In genomic region chr9:65773783-65774182, GRCm38 (mm10) we compare ENCODE assay signal across 20 mouse cellular contexts. TPM values are rescaled to one million over a fixed set of nuclear protein-coding genes. Genes with fewer than 3 reads are reported as not detected.
DNase-seq lines count a peak whose midpoint lies in the region; ATAC-seq and TF ChIP-seq lines count a peak whose summit lies in the region.
"Had no signal": no experiment of that assay in that cellular context is flagged by ENCODE, and none has a peak within 500 bp of the region (broad histone marks: within the 10 kb centered on the region; RNA-seq: fewer than 3 reads in every experiment).

No protein-coding gene starts in this region.

- peaks cover 15% of the 10 kb centered on the region for H3K4me1 ChIP-seq in kidney, adult 2 months (ENCODE audit: control insufficient read depth, insufficient read depth, low read length)

- H3K4me3 ChIP-seq in layer of hippocampus, adult 2 months, result no peak overlapping the region
- no peak overlapping the region for H3K4me3 ChIP-seq in kidney, adult 2 months (ENCODE audit: insufficient read depth, low read depth, low read length)
- H3K4me3 ChIP-seq: embryonic facial prominence, embryonic 15.5 days; erythroblast, embryonic 14.5 days; forebrain, embryonic 12.5 days; heart, embryonic 12.5 days; hindbrain, embryonic 10.5 days had no signal

- TF ChIP-seq CTCF in layer of hippocampus, adult 2 months (conservative IDR thresholded peaks at IDR 0.05), result peak; percentile 27
- TF ChIP-seq CTCF in kidney, adult 2 months (conservative IDR thresholded peaks at IDR 0.05; ENCODE audit: insufficient read depth, insufficient read length, low read depth, low read length), result no peak

- no peak overlapping the region for H3K27ac ChIP-seq in layer of hippocampus, adult 2 months
- no peak overlapping the region for H3K27ac ChIP-seq in kidney, adult 2 months (ENCODE audit: insufficient read depth, low read depth, low read length)
- H3K27ac ChIP-seq: embryonic facial prominence, embryonic 15.5 days; forebrain, embryonic 12.5 days; hindbrain, embryonic 10.5 days; hindbrain, embryonic 14.5 days had no signal

- TF ChIP-seq POLR2A in kidney, adult 2 months (IDR thresholded peaks at IDR 0.05; ENCODE audit: low read depth, low read length), result no peak

- H3K36me3 ChIP-seq in kidney, adult 2 months (ENCODE audit: control insufficient read depth, insufficient read depth, low read length), result no peaks in the 10 kb centered on the region
- H3K36me3 ChIP-seq: embryonic facial prominence, embryonic 15.5 days had no signal

- H3K27me3 ChIP-seq in kidney, adult 2 months (replicated peaks; ENCODE audit: control insufficient read depth, insufficient read depth, low read length), result no peaks in the 10 kb centered on the region
- H3K27me3 ChIP-seq: embryonic facial prominence, embryonic 15.5 days; forebrain, embryonic 12.5 days; heart, embryonic 12.5 days had no signal

- peak; percentile 85 for ATAC-seq in CD4-positive, CD25-positive, alpha-beta regulatory T cell, adult 4 months
- ATAC-seq in erythroid progenitor cell, adult 5-6 weeks (replicated peaks; ENCODE audit: low FRiP score, poor library complexity, severe bottlenecking), result no peak
- ATAC-seq: forebrain, embryonic 16.5 days had no signal

- 98% methylated on average over 7 of the region's 7 CpGs for WGBS in kidney, adult 2 months

- no peak for DNase-seq in layer of hippocampus, adult 2 months (ENCODE audit: low spot score in 2 of 2)
- no peak for DNase-seq in layer of hippocampus, adult 8-10 months (ENCODE audit: low spot score in 2 of 2)
- DNase-seq in ES-CJ7 (ENCODE audit: low read depth, low spot score), result peak; percentile 14
- peak; percentile 53 for DNase-seq in induced T-regulatory cell, adult 2 months (ENCODE audit: low read depth)
- no peak for DNase-seq in kidney, adult 2 months
- DNase-seq in kidney, adult 11 months, result no peak
- DNase-seq: adrenal gland, postnatal 25 days; cerebellum, adult 2 months; cerebellum, postnatal 10 days; embryo, embryonic 11 days; gastrocnemius, postnatal 14 days had no signal

RNA-seq across cellular contexts. Expression of gene Zfp609, which starts 53.6 kb away (rescaled TPM):
- 10 to 100 TPM; 54.2 to 62.2 TPM for total RNA-seq in layer of hippocampus, adult 2 months (2021)
- total RNA-seq in layer of hippocampus, adult 8-10 months (2022), result 10 to 100 TPM; 44.8 to 56.2 (median 50.2) TPM
- polyA plus RNA-seq in CD4-positive, CD25-positive, alpha-beta regulatory T cell, adult 4 months (2017; shearing (Covaris generic)), result 1 to 10 TPM; 2.7 TPM
- 8.3 and 9.4 TPM in 2 replicates for polyA plus RNA-seq in kidney, adult 2 months (2012; rRNA removed)
- 6.8 and 9.2 TPM in 2 replicates for total RNA-seq in erythroid progenitor cell, adult 5-6 weeks (2015; ENCODE audit: low replicate concordance)
- total RNA-seq in erythroid progenitor cell, adult 5-6 weeks (2017; ENCODE audit: low replicate concordance), result 2.4 and 2.8 TPM in 2 replicates

Comparison
In these comparisons a context has a peak if more than half of its experiments do, and no peak if none do; other contexts are left out.
1. DNase-seq: peak in ES-CJ7 (single experiment) and induced T-regulatory cell, adult 2 months (single experiment); none in layer of hippocampus, adult 2 months (0 of 2), layer of hippocampus, adult 8-10 months (0 of 2), kidney, adult 2 months (single experiment) and kidney, adult 11 months (single experiment).
2. RNA of gene Zfp609, which starts 53.6 kb away (total RNA-seq): 54.2 to 62.2 TPM in layer of hippocampus, adult 2 months and 44.8 to 56.2 TPM in layer of hippocampus, adult 8-10 months; 2.4 to 9.2 TPM in erythroid progenitor cell, adult 5-6 weeks; every median in the first group is over 4 times any median in the second.